Mouse (Mus musculus) thymus, postnatal 0 days (tissue): ENCODE results near the gene Tbx15. TPM values are rescaled to one million over a fixed set of nuclear protein-coding genes. Genes with fewer than 3 reads are reported as not detected.

Source experiments
- DNase-seq: peaks from one replicate; pipeline ENCODE4 v3.0.0-alpha.2; 2015; ENCODE audit warnings: low spot score
- polyA plus RNA-seq: library from polyadenylated mRNA; unstranded; fragments of >200 nt; fragmentation: Nextera tagmentation; extraction: Ambion mirVana; gene quantifications from 2 replicates; pipeline ENCODE4 v1.2.1, GENCODE M21; 2015

Tbx15 gene
- polyA plus RNA-seq, 1 experiment from 2014 or later: 0.12 TPM

DNA sequence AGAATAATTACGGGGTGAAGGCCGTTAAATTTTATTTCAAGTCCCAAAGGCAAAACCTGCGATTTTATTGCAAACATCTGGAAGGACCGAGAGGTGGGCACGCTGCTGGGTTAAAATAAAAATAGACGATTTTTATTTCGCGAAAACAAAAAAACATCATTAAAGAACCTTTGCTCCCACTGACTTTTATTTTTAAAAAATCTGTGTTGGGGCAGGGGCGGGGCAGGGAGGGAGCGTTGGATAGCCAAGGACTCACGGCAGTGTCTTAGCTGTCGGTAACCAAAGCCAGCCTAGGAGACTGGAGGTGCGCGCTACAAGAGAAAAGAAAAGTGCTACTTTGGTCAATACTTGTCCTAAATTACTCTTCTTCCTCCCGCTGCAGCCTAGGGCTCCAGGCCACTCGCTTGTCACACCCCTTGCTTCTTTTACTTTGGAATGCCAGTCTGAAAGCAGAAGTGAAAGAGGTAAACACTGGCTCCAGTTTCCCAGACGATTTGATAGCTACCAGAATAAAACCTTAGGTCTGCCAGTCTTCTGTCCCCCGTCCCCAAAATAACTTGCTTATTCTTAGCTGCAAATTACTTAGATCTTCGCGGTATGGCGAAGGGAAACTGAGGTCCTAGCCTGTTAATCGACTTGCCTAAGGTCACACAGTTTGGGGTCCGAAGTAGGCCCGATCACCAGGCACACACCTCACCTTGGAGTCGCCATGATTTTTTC, 8.8 kb downstream of the Tbx15 start:
- DNase-seq: no peak

DNA sequence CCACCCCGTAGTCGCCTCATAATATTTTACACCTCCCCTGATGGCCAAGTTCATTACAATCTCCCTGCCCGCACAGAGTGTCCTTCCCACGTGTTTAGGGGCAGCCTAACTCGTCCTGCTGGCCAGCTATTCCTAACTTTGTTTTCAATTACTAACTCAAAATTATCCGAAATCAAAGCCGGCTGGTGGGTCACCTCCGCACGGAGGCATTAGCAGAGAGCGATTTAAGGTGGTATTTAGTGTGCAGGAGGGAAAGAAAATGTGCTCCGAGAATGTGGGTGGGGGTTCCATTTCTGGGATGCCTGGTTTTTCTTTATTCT, 9.3 kb downstream of the Tbx15 start:
- DNase-seq: no peak

DNA sequence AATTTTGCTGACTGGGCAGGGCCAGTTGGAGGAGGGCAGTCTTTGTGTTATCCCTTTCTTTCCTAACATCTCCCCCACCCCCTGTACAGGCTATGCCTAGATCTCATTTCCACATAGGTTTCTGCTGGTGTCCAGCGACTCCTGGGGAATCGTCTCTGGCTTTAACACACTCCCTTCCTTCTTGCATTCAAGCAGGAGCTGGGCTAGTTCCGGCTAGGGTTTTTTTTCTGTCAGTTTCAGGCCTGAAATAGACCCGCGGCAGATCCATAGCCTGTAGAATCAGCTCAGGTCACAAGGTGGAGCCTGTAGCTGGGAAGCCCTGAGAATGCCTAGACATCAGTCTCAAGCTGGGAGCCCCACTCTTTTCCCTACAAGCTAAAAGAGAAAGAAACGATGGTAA, 9.7 kb downstream of the Tbx15 start:
- no peak for DNase-seq

DNA sequence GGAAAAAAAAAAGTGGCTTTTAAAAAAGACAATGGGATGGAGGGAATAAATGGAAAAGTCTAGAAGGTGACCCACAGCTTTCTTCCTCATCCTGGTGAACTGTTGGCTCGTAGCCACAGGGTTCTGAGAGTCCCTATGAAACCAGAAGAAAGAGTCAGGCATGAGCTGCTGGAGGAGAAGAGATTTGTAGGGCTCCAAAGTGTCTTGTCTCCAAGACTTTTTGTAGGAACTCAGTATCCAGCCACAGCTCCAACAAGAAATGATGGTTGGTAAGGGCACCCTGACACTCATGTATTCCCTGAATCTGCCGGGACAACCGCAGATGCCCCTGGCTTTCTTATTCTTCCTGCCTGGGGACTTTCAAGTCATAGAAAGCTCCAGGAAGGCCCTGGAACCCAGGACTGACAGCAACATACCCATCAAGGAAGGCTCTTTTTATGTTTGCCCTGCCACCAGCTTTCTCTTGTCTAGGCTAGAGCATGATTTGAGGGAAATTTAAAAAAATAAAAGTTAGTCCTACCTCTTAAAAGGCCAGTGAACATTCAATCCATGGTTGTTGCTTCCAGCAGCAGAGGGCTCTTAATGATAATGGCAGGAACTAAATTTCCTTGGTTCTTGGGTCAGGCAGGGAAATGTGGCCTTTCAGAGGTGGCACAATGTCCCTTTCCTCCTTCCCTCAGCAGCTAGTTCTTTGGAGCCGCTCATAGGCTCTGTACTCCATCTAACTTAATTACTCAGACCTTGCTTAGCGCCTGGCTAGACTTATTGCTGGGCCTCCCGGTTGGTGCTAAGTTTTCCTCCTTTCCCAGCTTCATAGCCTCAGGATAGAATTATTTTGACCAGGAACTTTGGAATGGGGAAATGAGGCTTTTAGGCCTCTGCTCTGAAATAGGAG, 11.3 kb downstream of the Tbx15 start:
- no peak for DNase-seq

DNA sequence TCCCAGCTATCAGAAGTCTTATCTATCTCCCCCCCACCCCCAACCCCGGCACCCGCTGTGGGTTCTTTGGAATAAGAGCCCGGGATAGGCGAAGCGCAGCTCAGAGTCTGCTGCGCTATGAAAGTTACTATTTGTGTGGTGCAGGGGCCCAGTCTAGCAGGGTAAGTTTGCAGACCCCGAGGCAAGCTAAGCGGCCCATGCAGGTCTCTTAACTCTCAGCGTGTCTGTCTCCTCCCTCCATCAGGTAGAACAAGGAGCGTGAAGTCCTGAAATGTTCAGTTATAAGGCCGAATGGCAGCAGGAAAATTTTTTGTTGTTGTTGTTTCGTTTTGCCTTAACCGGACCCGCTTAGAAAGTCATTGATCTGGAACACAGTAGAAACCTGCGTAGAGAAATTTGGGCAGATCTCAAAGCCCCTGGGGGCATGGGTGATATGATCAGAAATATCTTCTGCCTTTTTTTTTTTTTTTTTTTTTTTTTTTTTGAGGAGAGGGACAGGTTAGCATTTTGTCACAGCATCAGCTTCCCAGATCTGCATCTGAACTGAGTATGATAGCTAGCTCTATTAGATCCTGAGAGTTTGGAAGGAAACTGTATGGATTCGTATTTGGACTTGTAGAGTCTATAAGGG, 12.4 kb downstream of the Tbx15 start:
- no peak for DNase-seq

DNA sequence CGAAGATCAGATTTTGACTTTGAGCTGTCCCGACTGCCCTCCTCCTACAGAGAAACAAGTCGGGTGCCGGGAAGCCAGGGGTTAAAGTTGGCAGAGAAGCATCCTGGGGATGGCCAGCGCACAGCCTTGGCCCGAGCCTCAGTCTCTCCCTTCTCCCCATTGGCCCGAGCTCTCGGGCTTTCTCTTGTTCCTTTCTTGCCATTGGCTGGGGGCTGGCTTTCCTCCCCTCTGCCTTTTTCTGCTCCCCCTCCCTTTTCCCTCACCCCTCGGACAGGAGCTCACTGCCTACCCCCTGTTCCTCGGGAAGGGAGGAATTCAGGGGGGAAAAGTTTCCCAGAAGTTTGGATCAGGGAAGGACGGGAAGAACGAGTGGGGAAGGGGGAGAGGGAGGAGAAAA, 12.9 kb downstream of the Tbx15 start:
- no peak for DNase-seq

DNA sequence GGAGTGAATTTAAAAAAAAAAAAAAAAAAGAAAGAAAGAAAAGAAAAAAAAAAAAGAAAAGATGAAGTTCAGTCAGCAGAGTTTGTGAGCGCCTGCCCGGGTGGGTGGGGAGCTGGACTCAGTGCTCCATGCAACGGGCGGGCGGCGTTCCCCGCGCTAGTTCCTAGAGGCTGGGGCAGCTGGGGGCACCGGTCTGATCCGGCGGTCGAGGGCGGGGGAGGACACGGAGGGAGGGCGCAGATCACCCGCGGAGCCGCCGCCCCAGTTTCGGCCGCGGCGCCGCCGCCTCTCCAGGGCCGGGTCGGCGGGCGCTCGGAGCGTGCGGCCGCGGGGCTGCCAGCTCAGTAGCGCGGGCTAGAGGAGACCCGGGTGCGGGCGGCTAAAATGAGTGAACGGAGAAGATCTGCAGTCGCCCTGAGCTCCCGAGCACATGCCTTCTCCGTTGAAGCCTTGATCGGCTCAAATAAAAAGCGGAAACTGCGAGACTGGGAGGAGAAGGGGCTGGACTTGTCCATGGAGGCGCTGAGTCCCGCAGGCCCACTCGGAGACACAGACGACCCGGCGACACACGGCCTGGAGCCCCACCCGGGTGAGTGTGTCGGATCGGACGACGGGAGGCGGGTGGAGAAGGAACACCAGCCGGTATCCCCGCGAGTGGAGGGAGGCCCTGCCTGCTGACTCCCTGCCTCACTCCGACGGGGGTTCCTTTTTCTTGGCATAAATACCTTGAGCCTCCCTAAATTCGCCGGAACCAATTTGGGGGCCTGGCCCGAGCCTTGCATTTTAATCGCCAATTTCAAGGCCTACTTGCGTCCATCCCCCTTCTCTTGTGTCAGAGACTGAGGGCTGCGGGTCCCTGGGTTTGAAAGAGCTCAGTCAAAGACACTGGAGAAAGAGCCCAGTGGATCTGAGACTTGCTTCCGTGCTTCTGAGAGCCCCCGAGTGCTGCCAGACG, 13.6 kb downstream of the Tbx15 start:
- DNase-seq: no peak

DNA sequence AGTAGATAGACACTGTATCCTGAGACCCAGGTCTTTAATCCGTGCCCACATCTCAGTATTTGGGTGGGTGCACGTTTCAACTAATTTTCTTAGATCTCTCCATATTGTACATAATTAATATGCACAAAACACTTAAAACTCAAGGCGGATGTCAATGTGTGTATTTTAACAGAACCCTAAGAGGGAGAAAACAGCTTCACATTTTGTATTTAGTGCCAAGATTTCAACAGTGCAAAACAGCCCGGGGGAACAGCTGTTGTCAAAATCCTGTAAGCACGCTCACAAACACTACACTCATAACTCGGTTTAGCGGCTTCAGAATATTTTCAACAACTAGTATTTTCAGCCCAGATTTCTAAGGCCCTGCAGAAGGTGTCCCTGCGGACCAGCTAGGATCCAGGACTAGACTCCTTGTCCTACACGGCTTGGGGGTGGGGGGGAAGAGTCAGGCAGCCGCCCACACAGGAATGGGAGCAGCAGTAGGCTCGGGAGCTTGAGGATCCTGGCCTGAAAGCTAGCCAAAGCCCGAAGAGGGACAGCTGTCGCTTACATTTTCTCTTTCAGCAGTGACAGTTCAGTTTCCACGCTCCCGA, 14.5 kb downstream of the Tbx15 start:
- no peak for DNase-seq

DNA sequence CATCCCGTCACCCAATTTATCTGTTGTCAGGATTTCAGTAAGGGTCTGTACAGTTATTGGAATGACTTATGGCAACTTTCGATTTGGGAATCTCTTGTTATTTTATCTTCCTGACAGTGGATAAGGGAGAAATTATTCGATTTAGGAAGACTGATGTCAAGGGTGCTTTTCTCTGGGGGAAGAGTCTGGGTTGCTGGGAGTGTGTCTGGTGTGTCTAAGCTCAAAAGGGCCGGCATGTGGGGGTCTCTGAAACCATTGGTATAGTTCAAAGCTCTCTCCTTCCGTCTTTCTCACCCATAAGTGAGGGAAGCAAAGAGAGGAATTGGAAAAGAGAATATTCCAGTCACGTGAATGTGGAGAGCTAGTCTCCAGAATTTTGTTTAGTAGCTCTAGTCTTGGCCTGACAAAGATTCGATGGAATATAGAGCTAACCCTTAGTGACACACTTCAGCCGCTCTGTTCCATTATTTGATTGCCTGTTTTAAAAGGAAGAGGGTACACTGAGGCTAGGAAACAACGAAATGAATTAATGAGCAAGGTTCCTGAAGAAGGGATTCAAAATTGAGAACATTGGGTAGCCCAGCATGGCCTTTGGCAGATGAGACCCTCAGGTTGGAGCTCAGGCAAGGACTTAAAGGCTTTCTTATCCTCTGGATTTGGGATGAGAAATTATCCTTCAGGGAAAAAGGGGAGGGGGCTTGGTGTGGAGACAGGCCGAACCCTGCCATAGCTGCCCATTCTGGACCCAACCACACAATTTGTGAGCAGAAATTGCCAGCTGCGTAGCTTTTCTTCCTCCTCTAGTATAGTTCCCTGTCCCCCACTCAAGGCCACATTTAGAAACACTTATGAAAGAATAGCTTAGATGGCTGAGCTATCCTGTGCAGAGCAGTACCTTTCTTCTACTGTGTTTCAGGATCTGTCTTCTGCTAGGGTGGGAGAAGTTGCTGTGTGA, 15.5 kb downstream of the Tbx15 start:
- DNase-seq: no peak

DNA sequence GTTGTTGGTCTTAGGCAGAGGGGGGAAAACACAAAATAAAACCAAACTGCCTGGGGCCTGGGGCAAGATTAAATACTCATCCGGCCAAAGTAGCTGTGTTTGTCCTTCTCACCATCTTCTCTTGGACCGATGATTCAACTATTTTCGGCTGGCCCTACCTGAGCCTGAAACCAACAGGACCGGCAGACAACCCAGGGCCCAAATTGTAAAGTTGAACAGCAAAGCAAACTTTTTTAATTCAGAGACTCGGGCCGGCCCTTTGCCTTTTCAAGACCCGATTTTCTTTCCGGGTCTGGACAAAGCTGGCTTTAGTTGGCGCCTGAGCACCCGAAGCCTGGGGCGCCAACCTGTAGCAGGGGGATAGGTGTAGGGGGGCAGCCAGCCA, 16.2 kb downstream of the Tbx15 start:
- no peak for DNase-seq

DNA sequence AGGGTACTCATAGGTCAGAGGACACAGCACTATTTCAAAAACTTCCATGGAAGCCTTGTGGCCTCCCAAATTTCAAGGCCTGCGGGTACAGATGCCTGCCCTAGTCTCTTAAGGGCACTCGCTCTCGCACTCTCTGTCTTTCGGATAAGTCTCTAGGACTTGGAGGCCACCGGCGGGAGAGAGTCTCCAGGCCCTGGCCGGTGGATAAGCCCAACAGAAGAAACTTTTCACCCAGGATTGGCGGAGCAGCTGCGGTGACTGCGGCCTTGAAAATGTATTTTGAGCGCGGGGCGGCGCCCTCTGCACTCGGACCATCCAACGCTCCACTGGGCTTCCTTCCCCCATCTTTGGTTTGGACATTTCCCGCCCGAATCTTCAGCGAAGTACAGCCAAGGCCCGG, 16.6 kb downstream of the Tbx15 start:
- no peak for DNase-seq

DNA sequence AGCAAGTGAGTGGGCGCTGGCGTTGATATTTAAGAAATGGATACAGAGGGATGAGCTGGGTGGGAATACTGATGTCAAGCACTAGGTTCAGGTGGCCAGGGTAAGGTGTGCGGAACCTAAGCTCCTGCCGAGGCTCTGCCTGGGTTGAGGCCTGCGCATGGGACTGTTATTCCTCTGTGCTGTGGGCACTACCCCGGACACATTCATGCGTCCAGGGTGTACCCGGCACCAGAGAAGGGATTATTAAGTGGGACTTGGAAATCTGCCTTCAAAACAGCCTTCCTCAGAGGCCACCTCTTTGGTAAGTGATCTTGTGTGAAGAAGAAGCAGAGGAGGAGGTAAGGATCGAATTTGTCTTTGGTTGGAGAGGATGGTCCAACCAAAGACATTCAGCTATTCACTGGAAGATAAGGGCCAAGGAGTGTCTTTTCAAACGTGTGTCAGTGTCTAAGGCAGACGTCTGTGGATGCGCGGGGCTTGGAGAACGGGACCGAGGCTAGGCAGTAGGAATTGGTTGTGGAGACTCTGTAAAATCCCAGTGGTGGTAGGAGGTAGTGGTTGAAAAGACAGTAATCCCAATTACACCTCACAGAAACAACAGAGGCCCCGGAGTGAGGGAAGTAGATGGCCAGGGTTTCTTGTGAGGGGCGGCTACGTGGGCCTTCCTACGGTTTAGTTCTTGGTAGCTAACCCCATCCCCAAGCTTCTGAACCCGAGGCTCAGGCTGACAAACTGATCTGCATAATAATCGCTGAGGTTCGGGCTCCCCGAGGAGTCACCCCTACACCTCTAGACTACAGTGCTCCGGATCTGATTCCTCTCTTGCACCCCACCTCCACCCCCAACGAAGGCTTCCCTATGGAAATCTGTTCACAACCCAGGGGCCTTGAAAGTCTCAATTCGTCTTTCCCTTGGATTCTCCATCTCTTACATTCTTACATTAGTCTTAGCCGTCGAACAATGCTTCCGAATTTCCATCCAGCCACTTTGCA, 17.7 kb downstream of the Tbx15 start:
- DNase-seq: no peak

DNA sequence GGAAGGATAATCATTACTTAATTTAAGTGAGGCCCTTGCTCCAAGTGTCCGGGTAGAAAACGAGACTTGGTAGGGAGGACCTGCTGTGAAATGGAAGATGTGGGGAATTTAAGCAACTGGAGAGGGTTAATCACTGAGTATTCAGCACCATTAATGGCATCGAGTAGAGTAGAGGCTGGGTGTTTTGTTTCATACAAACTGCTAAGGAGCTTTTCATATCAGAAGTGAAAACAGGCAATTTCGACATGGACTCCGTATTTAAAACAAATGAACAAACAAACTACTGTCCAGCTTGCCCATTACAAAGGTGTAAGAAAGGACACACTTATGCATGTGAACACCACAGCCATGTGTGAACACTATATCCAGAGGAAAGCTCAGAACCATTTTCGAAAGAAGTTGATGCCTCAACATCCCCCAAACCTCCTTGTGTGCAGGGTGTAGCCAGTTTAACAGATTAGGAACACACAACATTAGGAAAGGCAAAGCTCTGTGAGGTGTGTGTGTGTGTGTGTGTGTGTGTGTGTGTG, 19.6 kb downstream of the Tbx15 start:
- no peak for DNase-seq

DNA sequence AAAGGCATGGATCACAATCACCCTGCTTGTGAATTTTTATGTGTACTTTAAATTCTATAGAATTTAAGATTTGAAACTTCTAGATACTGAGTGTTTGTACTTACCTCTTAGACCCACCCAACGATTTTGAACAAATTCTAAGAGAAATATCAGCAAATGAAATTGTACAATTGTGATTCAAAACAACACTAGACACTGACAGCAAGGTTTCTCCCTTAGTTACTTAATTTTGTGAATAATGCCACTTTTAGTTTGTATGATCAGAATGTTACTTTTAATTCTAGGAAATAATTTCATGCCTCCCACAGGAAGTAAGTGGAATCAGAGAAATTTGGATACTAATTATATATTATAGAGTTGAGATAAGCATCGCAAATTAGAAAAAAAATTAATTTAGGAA, 20.2 kb downstream of the Tbx15 start:
- no peak for DNase-seq

DNA sequence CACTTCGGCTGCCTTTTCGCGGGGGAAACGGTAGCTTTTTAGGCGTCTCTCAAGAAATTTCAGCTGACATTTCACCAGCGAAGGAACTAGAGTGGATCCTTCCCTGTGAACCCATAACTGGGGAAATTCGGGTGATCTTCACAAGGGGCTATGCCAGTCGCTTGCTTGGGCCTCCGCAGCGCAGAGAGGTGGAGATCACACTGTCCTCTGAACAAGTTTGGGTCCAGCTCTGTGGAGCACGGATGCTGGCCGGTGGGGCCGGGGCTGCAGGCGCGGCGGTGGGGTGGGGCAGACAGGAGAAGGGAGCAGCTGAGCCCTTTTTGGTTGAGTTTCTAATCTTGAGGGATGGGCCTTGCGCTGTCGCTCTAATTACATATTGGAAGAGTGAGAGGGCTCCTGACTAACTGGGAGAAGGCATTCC, 21.2 kb downstream of the Tbx15 start:
- DNase-seq: no peak

DNA sequence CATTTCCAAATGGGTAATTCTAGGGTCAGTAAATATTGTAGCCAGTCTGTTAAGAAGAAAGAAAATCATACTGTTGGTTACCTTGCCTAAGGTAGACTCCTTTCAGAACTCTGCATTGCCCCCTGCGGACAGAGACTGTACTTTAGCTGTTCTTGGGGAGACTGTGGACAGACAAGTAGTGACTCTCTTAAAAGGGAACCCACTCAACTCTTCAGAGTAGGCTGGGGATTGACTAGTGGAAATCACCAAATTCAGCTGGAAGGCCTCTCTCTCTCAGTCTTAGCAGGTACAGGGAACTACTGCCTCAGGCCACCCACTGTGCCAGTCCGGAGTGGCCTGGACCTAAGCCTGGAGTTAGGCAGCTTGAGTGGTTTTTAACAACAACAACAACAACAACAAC, 21.8 kb downstream of the Tbx15 start:
- DNase-seq: no peak

DNA sequence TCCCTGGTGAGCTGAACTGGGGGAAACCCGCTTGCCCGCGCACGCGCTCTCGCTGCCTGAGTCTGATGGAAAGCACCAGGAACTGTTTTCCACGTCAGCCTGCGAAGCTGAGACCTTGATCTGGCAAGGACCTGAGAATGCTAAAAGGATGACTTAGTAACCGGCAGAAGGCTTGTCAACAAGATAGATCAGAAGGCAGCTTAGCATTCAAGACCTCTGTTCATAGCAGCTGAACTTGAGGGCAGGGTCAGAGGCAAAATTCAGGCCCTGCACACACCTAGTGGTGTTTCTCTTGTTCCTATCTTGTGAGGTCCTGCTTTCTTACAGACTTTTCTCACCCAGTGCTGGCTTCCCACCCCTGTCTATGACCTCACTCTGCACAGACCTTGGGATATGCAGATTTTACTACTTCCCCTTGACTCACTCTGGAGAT, 23.3 kb downstream of the Tbx15 start:
- DNase-seq: no peak

DNA sequence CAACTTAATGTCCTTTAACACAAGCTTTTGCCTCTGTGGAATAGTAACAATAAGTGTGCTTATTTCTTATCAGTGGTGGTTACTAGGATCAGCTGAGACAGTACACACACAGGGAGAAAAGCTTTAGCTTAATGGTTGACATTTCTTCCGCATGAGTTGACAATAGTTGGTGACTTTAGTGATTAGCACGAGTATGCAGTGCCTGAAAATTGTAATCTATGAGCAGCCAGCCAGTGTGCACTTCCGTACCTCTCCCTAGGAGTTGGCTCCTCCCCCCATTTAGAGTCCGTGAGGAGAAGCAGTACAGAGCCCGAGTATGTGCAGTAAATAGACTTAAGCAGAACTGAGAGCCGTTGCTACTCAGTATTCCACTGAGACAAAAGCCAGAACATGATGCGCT, 24.5 kb downstream of the Tbx15 start:
- DNase-seq: no peak
